Mouse (Mus musculus) cerebellum, adult 2 months (tissue): Measurements from ENCODE around the gene Atg16l1. TPM values are rescaled to one million over a fixed set of nuclear protein-coding genes. Genes with fewer than 3 reads are reported as not detected.

Experiments
- DNase-seq, 2 experiments: peaks; one replicate each; pipeline ENCODE4 v3.0.0; 2021
- H3K27ac ChIP-seq: fragments of 200-500 bp; 2 replicates; pipeline ENCODE4 v1.5.1; 2012; ENCODE audit warnings: low read length, control low read depth, inconsistent platforms; ENCODE audit not compliant: insufficient read depth
- H3K27me3 ChIP-seq: fragments of 200-500 bp; 2 replicates; pipeline ENCODE4 v1.6.1; 2012; ENCODE audit warnings: inconsistent platforms, mild to moderate bottlenecking, low read length, moderate library complexity; ENCODE audit not compliant: control insufficient read depth, insufficient read depth
- H3K4me1 ChIP-seq: fragments of 200-500 bp; 2 replicates; pipeline ENCODE4 v1.6.1; 2011; ENCODE audit warnings: low read length; ENCODE audit not compliant: control insufficient read depth, insufficient read depth
- H3K4me3 ChIP-seq: fragments of 200-500 bp; replicated peaks from 2 replicates; pipeline ENCODE3; 2011; ENCODE audit warnings: mild to moderate bottlenecking, low read depth, low read length, control low read depth; ENCODE audit not compliant: insufficient read depth
- CTCF ChIP-seq: fragments of 200-500 bp; IDR thresholded peaks from 2 replicates; pipeline ENCODE4 v1.5.1; 2011; ENCODE audit warnings: low read depth, mild to moderate bottlenecking, control low read depth, low read length, moderate library complexity, borderline replicate concordance; ENCODE audit not compliant: insufficient read depth
- POLR2A ChIP-seq: fragments of 200-500 bp; IDR thresholded peaks from 2 replicates; pipeline ENCODE4 v1.6.1; 2011; ENCODE audit warnings: low read length, control low read depth, borderline replicate concordance; ENCODE audit not compliant: insufficient read depth
- WGBS: fragments of 180-500 bp; shearing (Covaris S2); methylation state at CpG from one replicate; pipeline ENCODE4 v1.1.7; 2018; 5-methylcytosine and 5-hydroxymethylcytosine counted together
- polyA plus RNA-seq: library from polyadenylated mRNA; depleted of rRNA; stranded (reverse); fragments of >200 nt; gene quantifications from 2 replicates; pipeline ENCODE4 v1.2.3, GENCODE M21; 2012; rRNA removed

The Atg16l1 gene
- polyA plus RNA-seq, 1 experiment = 65.6 TPM

GRCm38 (mm10) chr1:87828185-87828584, 72.5 kb downstream of the Atg16l1 start:
- Histone ChIP-seq H3K4me3 (no peak overlapping the region), H3K27me3 (no peaks in the 10 kb centered on the region), H3K27ac (no peak overlapping the region), H3K4me1 (no peaks in the 10 kb centered on the region)
- no peak for TF ChIP-seq CTCF
- 82% methylated on average over 9 of the region's 9 CpGs for WGBS
- no peak for DNase-seq

GRCm38 (mm10) chr1:87828926-87829580, 73.4 kb downstream of the Atg16l1 start:
- Histone ChIP-seq H3K4me1 (no peaks in the 10 kb centered on the region), H3K27me3 (no peaks in the 10 kb centered on the region), H3K4me3 (no peak overlapping the region), H3K27ac (no peak overlapping the region)
- WGBS = 51% methylated on average over 7 of the region's 7 CpGs
- no peak for TF ChIP-seq CTCF
- no peak for TF ChIP-seq POLR2A
- DNase-seq = no peak

GRCm38 (mm10) chr1:87829621-87830211, 74.0 kb downstream of the Atg16l1 start:
- H3K27ac ChIP-seq = no peak overlapping the region
- no peak overlapping the region for H3K4me3 ChIP-seq
- DNase-seq = no peak
- H3K4me1 ChIP-seq = no peaks in the 10 kb centered on the region
- TF ChIP-seq CTCF = no peak
- no peak for TF ChIP-seq POLR2A
- WGBS = 56% methylated on average over 6 of the region's 6 CpGs
- no peaks in the 10 kb centered on the region for H3K27me3 ChIP-seq

GRCm38 (mm10) chr1:87836453-87836852, 80.8 kb downstream of the Atg16l1 start:
- WGBS = 80% methylated on average over 1 of the region's 1 CpGs
- H3K4me1 ChIP-seq = no peaks in the 10 kb centered on the region

GRCm38 (mm10) chr1:87837018-87837417, 81.3 kb downstream of the Atg16l1 start:
- H3K27ac ChIP-seq = no peak overlapping the region
- H3K27me3 ChIP-seq = no peaks in the 10 kb centered on the region
- H3K4me3 ChIP-seq = no peak overlapping the region
- TF ChIP-seq POLR2A (no peak), CTCF (no peak)
- DNase-seq = no peak
- no peaks in the 10 kb centered on the region for H3K4me1 ChIP-seq
- WGBS = 59% methylated on average over 5 of the region's 5 CpGs

More at GRCm38 (mm10) chr1:87836453-87836852, 80.8 kb downstream of the Atg16l1 start:
- DNase-seq = no peak
- TF ChIP-seq CTCF (no peak), POLR2A (no peak)
- H3K27ac ChIP-seq = no peak overlapping the region
- no peaks in the 10 kb centered on the region for H3K27me3 ChIP-seq
- H3K4me3 ChIP-seq = no peak overlapping the region

- no peak for DNase-seq
- TF ChIP-seq POLR2A = no peak
- no peak for TF ChIP-seq CTCF
- H3K27me3 ChIP-seq = no peaks in the 10 kb centered on the region
- 81% methylated on average over 11 of the region's 11 CpGs for WGBS
- no peak overlapping the region for H3K4me3 ChIP-seq
- no peak overlapping the region for H3K27ac ChIP-seq
- no peaks in the 10 kb centered on the region for H3K4me1 ChIP-seq
Observed at GRCm38 (mm10) chr1:87840411-87841208, 84.9 kb downstream of the Atg16l1 start.

Other genes with a start within 250 kb of the Atg16l1 start
- 3.7 and 5.2 TPM in 2 replicates for gene Neu2, start 246.0 kb upstream of the Atg16l1 start, polyA plus RNA-seq
- gene Ngef, start 182.0 kb upstream of the Atg16l1 start, polyA plus RNA-seq = 21.8 and 25.5 TPM in 2 replicates
- gene Inpp5d, start 135.6 kb upstream of the Atg16l1 start, polyA plus RNA-seq = 4.7 and 5.6 TPM in 2 replicates
- 0.78 and 0.80 TPM in 2 replicates for gene Sag, start 47.8 kb downstream of the Atg16l1 start, polyA plus RNA-seq
- gene Dgkd, start 97.4 kb downstream of the Atg16l1 start, polyA plus RNA-seq = 109 and 126 TPM in 2 replicates